Mouse (Mus musculus) liver, embryonic 16.5 days (tissue): ENCODE data around the gene Scarb1. TPM values are rescaled to one million over a fixed set of nuclear protein-coding genes. Genes with fewer than 3 reads are reported as not detected.

Experiments used
- ATAC-seq: fragments of 200-750 bp; cut with Nextera tagmentation; 2 replicates; pipeline ENCODE4 v1.8.0; 2017; ENCODE audit warnings: low read depth, mild to moderate bottlenecking, moderate number of reproducible peaks, moderate library complexity
- H3K27ac ChIP-seq: fragments of 300-500 bp; sonication (generic); 2 replicates; pipeline ENCODE4 v1.5.1; 2014; ENCODE audit warnings: mild to moderate bottlenecking, low read length
- H3K27me3 ChIP-seq: fragments of 300-500 bp; sonication (generic); 2 replicates; pipeline ENCODE4 v1.6.1; 2014; ENCODE audit warnings: low read depth, low read length, mixed read lengths; ENCODE audit not compliant: control insufficient read depth, insufficient read depth
- H3K36me3 ChIP-seq: fragments of 300-500 bp; sonication (generic); 2 replicates; pipeline ENCODE4 v1.6.1; 2014; ENCODE audit warnings: mild to moderate bottlenecking; ENCODE audit not compliant: control insufficient read depth, insufficient read depth
- H3K4me1 ChIP-seq: fragments of 300-500 bp; sonication (generic); 2 replicates; pipeline ENCODE4 v1.6.1; 2014; ENCODE audit warnings: low read depth, low read length, mixed read lengths; ENCODE audit not compliant: control insufficient read depth
- H3K4me2 ChIP-seq: fragments of 300-500 bp; sonication (generic); 2 replicates; pipeline ENCODE4 v1.6.1; 2014; ENCODE audit warnings: low read depth, low read length, mixed read lengths
- H3K4me3 ChIP-seq: fragments of 300-500 bp; sonication (generic); 2 replicates; pipeline ENCODE4 v1.5.1; 2014; ENCODE audit warnings: low read depth, mild to moderate bottlenecking, low read length
- H3K9ac ChIP-seq: fragments of 300-500 bp; sonication (generic); 2 replicates; pipeline ENCODE4 v1.6.1; 2014; ENCODE audit warnings: low read depth, low read length
- H3K9me3 ChIP-seq: fragments of 300-500 bp; sonication (generic); replicated peaks from 2 replicates; pipeline ENCODE4 v1.6.1; 2016; ENCODE audit warnings: low read length; ENCODE audit not compliant: control insufficient read depth
- WGBS: fragments of 180-500 bp; shearing (Covaris S2); extraction: QIAGEN DNeasy Blood & Tissue Kit; methylation state at CpG from one replicate; pipeline ENCODE4 v1.1.7; 2014; ENCODE audit not compliant: insufficient replicate concordance; 5-methylcytosine and 5-hydroxymethylcytosine counted together
- polyA plus RNA-seq: library from polyadenylated mRNA; unstranded; fragments of >200 nt; fragmentation: Nextera tagmentation; extraction: Ambion mirVana; gene quantifications from 2 replicates; pipeline ENCODE4 v1.2.1, GENCODE M21; 2015

The Scarb1 gene
- polyA plus RNA-seq, 1 experiment from 2014 or later: 89.5 TPM

DNA sequence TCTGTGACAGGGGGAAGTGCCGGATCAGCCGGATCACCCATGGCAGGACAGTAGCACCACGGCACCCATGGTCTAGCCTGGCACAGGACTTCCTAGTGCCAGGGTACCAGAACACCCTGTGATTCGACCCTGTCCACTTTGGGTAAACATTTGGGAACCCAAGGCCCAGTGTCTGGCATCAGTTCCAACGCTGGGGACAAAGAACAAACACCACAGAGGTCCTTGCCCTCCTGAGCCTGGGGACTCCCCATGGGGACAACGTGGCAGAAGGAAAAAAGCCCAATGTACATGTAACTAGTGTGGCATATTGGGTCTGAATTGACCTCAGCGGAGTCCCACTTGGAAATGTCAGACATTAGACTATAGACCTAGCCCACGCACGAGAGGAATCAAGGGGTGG, 10.7 kb downstream of the Scarb1 start:
- 70% methylated on average over 9 of the region's 9 CpGs for WGBS
- no peaks in the 10 kb centered on the region for H3K9me3 ChIP-seq
- no peak overlapping the region for H3K4me3 ChIP-seq
- peaks cover 38% of the 10 kb centered on the region for H3K4me1 ChIP-seq
- ATAC-seq: peak; percentile 69
- peaks cover 5% of the 10 kb centered on the region; the same call in 1 of the 2 replicates for H3K36me3 ChIP-seq
- H3K27me3 ChIP-seq: no peaks in the 10 kb centered on the region
- H3K9ac ChIP-seq: no peak overlapping the region
- H3K27ac ChIP-seq: peak overlapping the region; percentile 85
- H3K4me2 ChIP-seq: no peak overlapping the region

DNA sequence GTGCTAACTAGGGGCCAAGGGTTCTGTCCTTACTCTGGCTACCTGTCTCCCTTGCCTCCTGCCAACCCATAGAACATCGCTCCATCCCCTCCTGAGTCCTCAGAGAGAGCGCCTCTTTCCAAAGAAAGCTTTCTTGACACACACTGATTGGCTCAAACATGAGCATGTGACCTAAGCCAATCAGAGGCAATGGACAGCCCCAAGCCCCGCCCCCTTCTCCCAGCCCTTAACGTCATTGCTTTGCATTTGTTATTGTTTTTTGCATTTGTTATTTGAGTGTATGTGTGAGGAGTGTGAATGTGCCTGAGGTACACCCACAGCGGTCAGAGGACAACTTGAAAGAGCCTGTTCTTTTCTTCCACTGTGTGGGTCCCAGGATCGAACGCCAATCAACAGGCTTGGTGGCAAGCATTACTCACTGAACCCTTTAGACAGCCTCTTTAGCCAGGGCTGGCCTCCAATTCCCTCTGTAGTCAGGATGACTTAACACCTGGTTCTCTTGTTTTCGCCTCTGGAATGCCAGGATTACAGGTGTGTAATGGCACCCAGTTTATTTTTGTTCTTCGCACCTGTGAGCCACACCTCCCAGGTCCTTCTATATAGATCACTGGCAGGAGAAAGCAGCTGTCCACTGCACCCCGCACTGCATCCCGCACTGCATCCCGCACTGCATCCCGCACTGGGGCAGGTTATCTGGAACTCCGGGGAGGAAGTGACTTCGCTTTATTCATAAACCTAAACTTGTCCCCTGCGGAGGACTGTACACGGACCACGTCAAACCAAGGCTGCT, 13.1 kb downstream of the Scarb1 start:
- H3K4me1 ChIP-seq: peaks cover 41% of the 10 kb centered on the region
- peaks cover 5% of the 10 kb centered on the region; the same call in 1 of the 2 replicates for H3K36me3 ChIP-seq
- no peaks in the 10 kb centered on the region for H3K9me3 ChIP-seq
- no peak overlapping the region for H3K9ac ChIP-seq
- no peak overlapping the region for H3K27ac ChIP-seq
- no peaks in the 10 kb centered on the region for H3K27me3 ChIP-seq
- WGBS: 71% methylated on average over 18 of the region's 18 CpGs
- H3K4me3 ChIP-seq: no peak overlapping the region
- no peak for ATAC-seq
- no peak overlapping the region for H3K4me2 ChIP-seq

DNA sequence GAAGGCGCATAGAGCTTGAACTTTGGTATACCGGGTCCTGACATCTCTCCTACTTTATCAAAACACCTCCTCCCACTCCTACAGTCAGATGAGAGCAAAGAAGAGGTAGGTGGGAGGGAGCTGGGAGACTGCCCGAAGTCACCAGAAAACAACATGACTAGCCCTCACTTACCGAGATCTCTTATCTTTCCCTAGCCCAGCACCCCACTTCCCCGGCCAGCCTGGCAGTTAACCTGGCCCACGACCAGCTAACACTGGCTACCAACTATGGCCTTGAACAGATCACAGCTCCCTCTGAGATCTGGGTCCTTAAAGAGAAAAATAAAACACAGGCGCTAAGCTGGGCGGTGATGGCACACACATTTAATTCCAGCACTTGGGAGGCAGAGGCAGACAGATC, 14.5 kb downstream of the Scarb1 start:
- H3K9ac ChIP-seq: no peak overlapping the region
- no peaks in the 10 kb centered on the region for H3K27me3 ChIP-seq
- no peaks in the 10 kb centered on the region for H3K9me3 ChIP-seq
- no peak overlapping the region for H3K4me2 ChIP-seq
- peaks cover 5% of the 10 kb centered on the region; the same call in 1 of the 2 replicates for H3K36me3 ChIP-seq
- WGBS: 54% methylated on average over 8 of the region's 8 CpGs
- H3K4me3 ChIP-seq: no peak overlapping the region
- no peak for ATAC-seq
- H3K27ac ChIP-seq: peak overlapping the region; percentile 5; the same call in 1 of the 2 replicates
- peaks cover 31% of the 10 kb centered on the region for H3K4me1 ChIP-seq

DNA sequence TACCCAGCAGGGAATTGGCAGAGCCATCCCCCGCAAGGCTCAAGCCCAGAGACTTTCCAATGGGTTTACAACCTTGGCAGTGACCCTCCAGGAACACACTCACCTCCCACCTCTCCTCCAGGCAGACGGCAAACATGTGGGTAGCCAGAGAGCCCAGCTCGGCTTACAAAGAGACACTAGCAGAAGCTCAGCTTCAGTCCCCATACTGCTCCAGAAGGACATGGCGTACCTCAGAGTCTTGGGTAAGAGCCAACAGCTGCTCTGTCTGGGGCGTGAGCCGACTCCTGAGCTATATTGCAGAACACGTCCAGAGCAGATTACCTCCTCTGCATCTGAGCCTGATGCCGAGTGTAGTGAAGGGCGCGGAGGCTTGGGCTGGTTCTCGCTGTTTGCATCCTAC, 15.0 kb downstream of the Scarb1 start:
- no peaks in the 10 kb centered on the region for H3K9me3 ChIP-seq
- H3K4me3 ChIP-seq: no peak overlapping the region
- H3K27ac ChIP-seq: peak overlapping the region; percentile 5; the same call in 1 of the 2 replicates
- WGBS: 72% methylated on average over 11 of the region's 11 CpGs
- no peak overlapping the region for H3K9ac ChIP-seq
- H3K4me1 ChIP-seq: peaks cover 27% of the 10 kb centered on the region
- peaks cover 5% of the 10 kb centered on the region; the same call in 1 of the 2 replicates for H3K36me3 ChIP-seq
- no peak overlapping the region for H3K4me2 ChIP-seq
- ATAC-seq: no peak
- H3K27me3 ChIP-seq: no peaks in the 10 kb centered on the region

DNA sequence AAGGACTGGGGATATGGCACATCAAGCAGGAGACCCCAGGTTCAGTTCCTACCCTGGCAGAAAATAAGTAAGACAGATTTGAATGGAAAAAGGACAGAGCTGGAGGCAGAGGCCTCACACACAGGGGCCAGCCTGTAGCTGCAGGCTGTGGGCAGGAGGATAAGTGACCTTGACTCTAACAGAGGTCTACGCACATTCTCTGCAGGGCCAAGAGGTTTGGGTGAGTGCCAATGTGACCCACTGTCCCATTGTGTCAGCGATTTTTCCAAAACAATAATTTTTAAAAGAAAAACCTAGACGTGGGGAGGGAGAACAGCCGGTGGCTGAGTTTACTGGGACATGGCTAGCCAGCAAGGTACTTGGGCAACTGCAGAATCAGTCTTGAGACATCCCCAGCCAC, 15.6 kb downstream of the Scarb1 start:
- H3K27ac ChIP-seq: no peak overlapping the region
- peaks cover 22% of the 10 kb centered on the region for H3K4me1 ChIP-seq
- H3K36me3 ChIP-seq: peaks cover 5% of the 10 kb centered on the region; the same call in 1 of the 2 replicates
- H3K9ac ChIP-seq: no peak overlapping the region
- no peak overlapping the region for H3K4me2 ChIP-seq
- no peak for ATAC-seq
- H3K9me3 ChIP-seq: no peaks in the 10 kb centered on the region
- 74% methylated on average over 4 of the region's 4 CpGs for WGBS
- H3K27me3 ChIP-seq: no peaks in the 10 kb centered on the region
- H3K4me3 ChIP-seq: no peak overlapping the region

DNA sequence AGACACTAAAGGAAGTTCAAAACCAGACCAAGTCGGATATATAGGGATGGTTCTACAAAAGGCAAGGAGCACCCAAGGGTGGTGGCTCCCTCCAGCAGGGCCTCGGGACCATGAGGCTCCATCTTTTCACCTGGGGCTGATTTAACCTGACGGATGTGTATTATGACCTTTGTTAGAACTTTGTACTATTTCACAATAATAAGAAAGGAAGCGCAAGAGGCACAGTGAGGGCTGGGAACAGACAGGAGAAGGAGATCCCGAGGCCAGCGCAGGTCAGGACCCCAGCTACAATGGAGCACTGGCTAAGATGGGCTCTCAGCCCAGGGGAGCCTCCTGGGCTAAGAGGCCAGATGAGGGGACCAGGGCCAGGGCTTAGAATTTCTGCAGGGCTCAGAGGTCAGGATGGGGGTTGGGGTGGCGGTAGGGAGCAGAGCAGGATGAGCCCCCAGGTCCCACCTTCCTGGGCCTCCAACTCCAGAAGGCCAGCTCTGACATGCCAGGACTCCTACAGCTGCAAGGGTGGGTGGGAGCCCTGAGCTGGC, 16.9 kb downstream of the Scarb1 start:
- peaks cover 16% of the 10 kb centered on the region for H3K4me1 ChIP-seq
- H3K9me3 ChIP-seq: no peaks in the 10 kb centered on the region
- peak; percentile 28; the same call in 1 of the 2 replicates for ATAC-seq
- H3K4me3 ChIP-seq: no peak overlapping the region
- H3K9ac ChIP-seq: no peak overlapping the region
- WGBS: 69% methylated on average over 7 of the region's 7 CpGs
- H3K36me3 ChIP-seq: peaks cover 5% of the 10 kb centered on the region; the same call in 1 of the 2 replicates
- no peaks in the 10 kb centered on the region for H3K27me3 ChIP-seq
- no peak overlapping the region for H3K4me2 ChIP-seq
- H3K27ac ChIP-seq: 0 out of 2 replicates have a peak overlapping the region, but pooled peaks have one; percentile 6

DNA sequence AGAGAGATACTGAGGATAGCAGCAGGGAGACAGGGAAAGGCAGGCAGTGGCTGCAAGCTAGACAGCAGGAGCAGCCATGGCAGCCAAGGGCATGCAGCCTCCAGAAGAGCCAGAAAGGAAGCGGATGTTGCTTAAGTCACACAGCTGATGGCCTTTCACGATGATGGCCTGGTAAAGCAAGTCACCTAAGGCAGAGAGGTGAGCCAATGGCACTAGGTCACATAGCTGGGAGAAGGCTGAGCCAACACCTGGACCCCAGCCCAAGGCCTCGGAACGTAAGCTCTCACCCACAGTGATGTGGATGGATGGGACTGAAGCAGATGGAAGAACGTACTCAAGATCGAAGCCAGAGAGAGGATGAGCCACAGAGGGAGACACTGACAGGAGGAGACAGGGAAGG, 17.8 kb downstream of the Scarb1 start:
- H3K9ac ChIP-seq: no peak overlapping the region
- no peak overlapping the region for H3K4me2 ChIP-seq
- H3K4me1 ChIP-seq: peaks cover 16% of the 10 kb centered on the region
- peaks cover 5% of the 10 kb centered on the region; the same call in 1 of the 2 replicates for H3K36me3 ChIP-seq
- WGBS: 79% methylated on average over 6 of the region's 6 CpGs
- no peak overlapping the region for H3K27ac ChIP-seq
- H3K9me3 ChIP-seq: no peaks in the 10 kb centered on the region
- no peak for ATAC-seq
- H3K4me3 ChIP-seq: no peak overlapping the region
- H3K27me3 ChIP-seq: no peaks in the 10 kb centered on the region

DNA sequence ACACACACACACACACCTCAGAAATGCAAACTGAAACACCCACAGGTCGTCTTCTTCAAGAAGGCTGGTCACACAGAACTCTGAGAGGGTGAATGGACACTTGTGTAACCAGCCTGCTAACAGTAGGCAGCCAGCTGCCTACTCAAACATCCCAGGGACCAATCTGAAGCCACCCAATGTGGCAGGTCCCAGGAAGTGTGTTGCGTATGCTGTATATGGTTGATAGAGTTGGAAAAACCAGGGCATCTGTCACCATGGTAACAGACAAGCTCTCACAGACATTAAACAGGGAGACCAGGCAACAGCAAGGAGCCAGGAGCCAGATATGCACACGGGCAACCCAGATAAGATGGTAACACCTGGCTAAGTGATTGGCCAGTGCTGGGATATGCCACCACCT, 19.1 kb downstream of the Scarb1 start:
- H3K27me3 ChIP-seq: no peaks in the 10 kb centered on the region
- H3K4me3 ChIP-seq: no peak overlapping the region
- no peak for ATAC-seq
- H3K4me1 ChIP-seq: peaks cover 19% of the 10 kb centered on the region
- no peak overlapping the region for H3K9ac ChIP-seq
- no peak overlapping the region for H3K4me2 ChIP-seq
- no peak overlapping the region for H3K27ac ChIP-seq
- H3K36me3 ChIP-seq: peaks cover 5% of the 10 kb centered on the region; the same call in 1 of the 2 replicates
- WGBS: 47% methylated on average over 3 of the region's 3 CpGs
- H3K9me3 ChIP-seq: no peaks in the 10 kb centered on the region
